Mouse (Mus musculus) heart, postnatal 0 days (tissue): Measurements from ENCODE around the gene Cdk7.

ENCODE experiments used
- CTCF ChIP-seq: IDR thresholded peaks from 2 replicates; pipeline ENCODE4 v1.5.1; 2016; ENCODE audit warnings: antibody characterized with exemption, control low read depth, low read depth
- EP300 ChIP-seq: IDR thresholded peaks from 2 replicates; pipeline ENCODE4 v1.6.1; 2016; ENCODE audit warnings: antibody characterized with exemption, low read depth

GRCm38 (mm10) chr13:100753011-100753410 lies 22.3 kb upstream of the Cdk7 start:
- TF ChIP-seq CTCF (no peak), EP300 (no peak)
